Mouse (Mus musculus) myocyte (in vitro differentiated cells): ENCODE results near the gene Kif1bp.

Source experiments
- E2F4 ChIP-seq: IDR thresholded peaks from one replicate; pipeline ENCODE4 v1.6.1; 2011; ENCODE audit warnings: mild to moderate bottlenecking, control low read depth, moderate library complexity; ENCODE audit not compliant: insufficient read depth
- MAX ChIP-seq: IDR thresholded peaks from one replicate; pipeline ENCODE4 v1.6.1; 2011; ENCODE audit warnings: low read depth, mild to moderate bottlenecking, control low read depth
- MYOD1 ChIP-seq, 3 experiments: IDR thresholded peaks; one replicate each; pipeline ENCODE4 v1.6.1; 2011; ENCODE audit warnings: control low read depth in 2 of 3, low read depth in 2 of 3, mild to moderate bottlenecking in 2 of 3, moderate library complexity in 1 of 3; ENCODE audit not compliant: insufficient read length in 2 of 3, control insufficient read depth in 1 of 3
- MYOG ChIP-seq, 3 experiments: IDR thresholded peaks; one replicate each; pipeline ENCODE4 v1.6.1; 2011; ENCODE audit warnings: control low read depth in 2 of 3, low read depth in 2 of 3, mild to moderate bottlenecking in 2 of 3; ENCODE audit not compliant: insufficient read length in 2 of 3, control insufficient read depth in 1 of 3, insufficient read depth in 1 of 3
- POLR2A ChIP-seq: IDR thresholded peaks from one replicate; pipeline ENCODE4 v1.6.1; 2011; ENCODE audit warnings: low read depth, mild to moderate bottlenecking, control low read depth, moderate library complexity; ENCODE audit not compliant: insufficient read length
- POLR2AphosphoS2 ChIP-seq: IDR thresholded peaks from one replicate; pipeline ENCODE4 v1.6.1; 2011; ENCODE audit warnings: low read depth, control low read depth; ENCODE audit not compliant: insufficient read length
- REST ChIP-seq: IDR thresholded peaks from one replicate; pipeline ENCODE4 v1.6.1; 2011; ENCODE audit warnings: mild to moderate bottlenecking, control low read depth, moderate library complexity; ENCODE audit not compliant: insufficient read depth, insufficient read length
- SRF ChIP-seq: IDR thresholded peaks from one replicate; pipeline ENCODE4 v1.6.1; 2011; ENCODE audit warnings: low read depth; ENCODE audit not compliant: control insufficient read depth, insufficient read length
- TCF12 ChIP-seq: IDR thresholded peaks from one replicate; pipeline ENCODE4 v1.6.1; 2011; ENCODE audit warnings: mild to moderate bottlenecking, control low read depth; ENCODE audit not compliant: poor library complexity, insufficient read depth, severe bottlenecking
- TCF3 ChIP-seq: IDR thresholded peaks from one replicate; pipeline ENCODE4 v1.6.1; 2011; ENCODE audit warnings: low read depth, control low read depth; ENCODE audit not compliant: insufficient read length
- USF1 ChIP-seq: IDR thresholded peaks from one replicate; pipeline ENCODE4 v1.6.1; 2011; ENCODE audit warnings: low read depth, mild to moderate bottlenecking, control low read depth, moderate library complexity

DNA sequence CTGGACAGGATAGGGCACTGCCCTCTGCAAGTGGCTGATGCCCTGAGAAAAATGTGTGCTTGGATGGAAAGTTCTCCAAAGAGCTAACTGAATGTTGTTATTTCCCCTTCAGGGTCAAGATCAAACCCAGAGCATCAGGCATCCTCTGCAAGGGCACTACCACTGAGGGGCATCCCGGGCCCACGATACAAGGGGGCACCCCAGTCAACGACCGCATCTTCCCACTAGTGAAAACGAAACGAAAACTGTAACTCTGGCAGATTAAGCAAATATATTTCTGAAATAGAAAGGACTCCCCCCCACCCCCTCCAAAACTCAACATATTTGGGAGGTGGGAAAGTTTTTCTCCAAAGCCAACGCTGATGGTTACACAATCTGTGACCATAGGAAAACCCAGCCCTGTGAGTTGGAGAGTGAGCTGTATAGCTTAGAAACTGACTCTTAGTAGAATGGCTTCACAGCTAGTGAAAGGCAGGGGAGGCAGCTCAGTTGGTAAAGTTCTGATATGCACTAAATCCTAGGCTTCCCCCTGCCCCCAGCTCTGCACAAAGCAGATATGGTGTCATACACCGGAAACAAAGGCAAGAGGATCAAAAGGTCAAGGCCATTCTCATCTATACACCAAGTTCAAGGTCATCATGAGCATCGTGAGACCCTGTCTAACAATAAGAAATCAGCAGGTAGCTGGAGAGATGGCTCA, 77.2 kb downstream of the Kif1bp start:
- TF ChIP-seq POLR2A (no peak), MYOG (IDR thresholded peaks at IDR 0.05; ENCODE audit: control insufficient read depth in 1 of 3, insufficient read depth in 1 of 3, insufficient read length in 2 of 3, low read depth in 2 of 3) (no peak), MAX (no peak), USF1 (no peak), TCF3 (no peak), E2F4 (no peak), POLR2AphosphoS2 (no peak), TCF12 (no peak), MYOD1 (IDR thresholded peaks at IDR 0.05; ENCODE audit: control insufficient read depth in 1 of 3, insufficient read length in 2 of 3, low read depth in 2 of 3) (no peak), REST (no peak), SRF (no peak)
